Mouse (Mus musculus): ENCODE data around the gene Usp47. TPM values are rescaled to one million over a fixed set of nuclear protein-coding genes. Genes with fewer than 3 reads are reported as not detected.

Gene Usp47
- total and polyA plus RNA-seq, 3 experiments, result 37.3 to 122 (median 47.8) TPM

- Histone ChIP-seq H3K4me3 (ENCODE audit: control insufficient read depth in 1 of 2, insufficient read depth in 1 of 2, low read depth in 2 of 2, low read length in 2 of 2) (no peak overlapping the region), H3K9ac (ENCODE audit: control insufficient read depth, low read depth, low read length, poor library complexity, severe bottlenecking) (no peak overlapping the region), H3K27ac (ENCODE audit: control insufficient read depth, low read depth, low read length) (no peak overlapping the region), H3K36me3 (ENCODE audit: control insufficient read depth in 1 of 2, insufficient read depth in 2 of 2, low read length in 2 of 2) (no peaks in the 10 kb centered on the region), H3K27me3 (ENCODE audit: control insufficient read depth in 1 of 2, insufficient read depth in 2 of 2, low read length in 2 of 2) (no peaks in the 10 kb centered on the region; a peak in 2 of 4 replicates), H3K9me3 (replicated peaks; ENCODE audit: insufficient read depth, low read length) (no peaks in the 10 kb centered on the region), H3K4me1 (ENCODE audit: control insufficient read depth in 1 of 2, insufficient read depth in 2 of 2, low read length in 2 of 2) (no peaks in the 10 kb centered on the region), H3K79me2 (ENCODE audit: control insufficient read depth, insufficient read depth, low read length, poor library complexity) (no peaks in the 10 kb centered on the region)
- no peak for TF ChIP-seq JUND (IDR thresholded peaks at IDR 0.05; ENCODE audit: low read depth, low read length)
- no peak for TF ChIP-seq MAZ (IDR thresholded peaks at IDR 0.05; ENCODE audit: low read depth, low read length)
- no peak for TF ChIP-seq CTCF (IDR thresholded peaks at IDR 0.05 in 2 of 3, conservative IDR thresholded peaks at IDR 0.05 in 1 of 3; ENCODE audit: control insufficient read depth in 1 of 3, insufficient read depth in 1 of 3, low read depth in 2 of 3, low read length in 3 of 3, poor library complexity in 1 of 3, severe bottlenecking in 1 of 3)
- TF ChIP-seq RCOR1 (IDR thresholded peaks at IDR 0.05; ENCODE audit: low read depth, low read length), result no peak
- no peak for TF ChIP-seq UBTF (IDR thresholded peaks at IDR 0.05; ENCODE audit: borderline replicate concordance, insufficient read depth, low read depth, low read length)
- TF ChIP-seq KAT2A (conservative IDR thresholded peaks at IDR 0.05; ENCODE audit: low read depth, low read length), result no peak
- TF ChIP-seq GABPA (IDR thresholded peaks at IDR 0.05; ENCODE audit: low read depth, low read length), result no peak
- TF ChIP-seq HCFC1 (IDR thresholded peaks at IDR 0.05; ENCODE audit: low read depth, low read length), result no peak
- TF ChIP-seq GATA1 (IDR thresholded peaks at IDR 0.05; ENCODE audit: low read depth, low read length), result no peak
- no peak for TF ChIP-seq POLR2A (IDR thresholded peaks at IDR 0.05; ENCODE audit: control insufficient read depth in 1 of 2, insufficient read depth in 1 of 2, low read depth in 1 of 2, low read length in 2 of 2, poor library complexity in 1 of 2)
- no peak for TF ChIP-seq USF2 (IDR thresholded peaks at IDR 0.05; ENCODE audit: borderline replicate concordance in 1 of 2, insufficient read depth in 1 of 2, low read depth in 1 of 2, low read length in 2 of 2)
- no peak for TF ChIP-seq TAL1 (IDR thresholded peaks at IDR 0.05; ENCODE audit: low read length)
- TF ChIP-seq POLR2AphosphoS5 (IDR thresholded peaks at IDR 0.05; ENCODE audit: borderline replicate concordance, low read depth, low read length), result no peak
- TF ChIP-seq ELF1 (IDR thresholded peaks at IDR 0.05; ENCODE audit: low read depth, low read length), result no peak
- TF ChIP-seq ZC3H11A (IDR thresholded peaks at IDR 0.05; ENCODE audit: low read depth, low read length), result no peak
- no peak for TF ChIP-seq TCF12 (IDR thresholded peaks at IDR 0.05; ENCODE audit: low read depth, low read length)
- TF ChIP-seq MAX (IDR thresholded peaks at IDR 0.05; ENCODE audit: low read length), result no peak
- no peak for TF ChIP-seq ZMIZ1 (IDR thresholded peaks at IDR 0.05; ENCODE audit: low read depth, low read length)
- TF ChIP-seq POLR2AphosphoS2 (IDR thresholded peaks at IDR 0.05; ENCODE audit: low read length), result no peak
- TF ChIP-seq MYB (IDR thresholded peaks at IDR 0.05; ENCODE audit: low read depth, low read length), result no peak
- DNase-seq (ENCODE audit: low read depth, low spot score), result no peak
Observed at GRCm38 (mm10) chr7:112143978-112144377, 120.7 kb downstream of the Usp47 start.

GRCm38 (mm10) chr7:112144646-112145179, 121.4 kb downstream of the Usp47 start:
- Histone ChIP-seq H3K4me3 (ENCODE audit: control insufficient read depth in 1 of 2, insufficient read depth in 1 of 2, low read depth in 2 of 2, low read length in 2 of 2) (no peak overlapping the region), H3K27me3 (ENCODE audit: control insufficient read depth in 1 of 2, insufficient read depth in 2 of 2, low read length in 2 of 2) (no peaks in the 10 kb centered on the region; a peak in 2 of 4 replicates), H3K9ac (ENCODE audit: control insufficient read depth, low read depth, low read length, poor library complexity, severe bottlenecking) (no peak overlapping the region), H3K79me2 (ENCODE audit: control insufficient read depth, insufficient read depth, low read length, poor library complexity) (no peaks in the 10 kb centered on the region), H3K36me3 (ENCODE audit: control insufficient read depth in 1 of 2, insufficient read depth in 2 of 2, low read length in 2 of 2) (no peaks in the 10 kb centered on the region), H3K27ac (ENCODE audit: control insufficient read depth, low read depth, low read length) (no peak overlapping the region), H3K9me3 (replicated peaks; ENCODE audit: insufficient read depth, low read length) (no peaks in the 10 kb centered on the region), H3K4me1 (ENCODE audit: control insufficient read depth in 1 of 2, insufficient read depth in 2 of 2, low read length in 2 of 2) (no peaks in the 10 kb centered on the region)
- no peak for DNase-seq (ENCODE audit: low read depth, low spot score)
- no peak for TF ChIP-seq RCOR1 (IDR thresholded peaks at IDR 0.05; ENCODE audit: low read depth, low read length)
- no peak for TF ChIP-seq ZNF384 (IDR thresholded peaks at IDR 0.05; ENCODE audit: low read depth, low read length)
- TF ChIP-seq MYB (IDR thresholded peaks at IDR 0.05; ENCODE audit: low read depth, low read length), result no peak

All from MEL (cell line).